Mouse (Mus musculus) embryonic facial prominence, embryonic 14.5 days (tissue): Measurements from ENCODE around the gene Dppa3. TPM values are rescaled to one million over a fixed set of nuclear protein-coding genes. Genes with fewer than 3 reads are reported as not detected.

Experiments
- ATAC-seq: fragments of 200-750 bp; cut with Nextera tagmentation; 2 replicates; pipeline ENCODE4 v1.8.0; 2017; ENCODE audit warnings: low read depth, moderate number of reproducible peaks, moderate TSS enrichment
- DNase-seq: peaks from one replicate; pipeline ENCODE4 v3.0.0-alpha.2; 2015; ENCODE audit warnings: low spot score
- H3K27ac ChIP-seq: fragments of 300-500 bp; sonication (generic); replicated peaks from 2 replicates; pipeline ENCODE4 v1.5.1; 2014; ENCODE audit warnings: low read depth, mild to moderate bottlenecking, low read length, moderate library complexity
- H3K27me3 ChIP-seq: fragments of 300-500 bp; sonication (generic); replicated peaks from 2 replicates; pipeline ENCODE4 v1.6.1; 2014; ENCODE audit warnings: low read length; ENCODE audit not compliant: control insufficient read depth, insufficient read depth
- H3K36me3 ChIP-seq: fragments of 300-500 bp; sonication (generic); 2 replicates; pipeline ENCODE4 v1.6.1; 2014; ENCODE audit warnings: low read length, mixed read lengths; ENCODE audit not compliant: control insufficient read depth, insufficient read depth
- H3K4me1 ChIP-seq: fragments of 300-500 bp; sonication (generic); 2 replicates; pipeline ENCODE4 v1.6.1; 2014; ENCODE audit warnings: antibody characterized with exemption, low read length; ENCODE audit not compliant: control insufficient read depth, insufficient read depth
- H3K4me2 ChIP-seq: fragments of 300-500 bp; sonication (generic); 2 replicates; pipeline ENCODE4 v1.6.1; 2014; ENCODE audit warnings: low read depth, mild to moderate bottlenecking, low read length, moderate library complexity, mixed read lengths
- H3K4me3 ChIP-seq: fragments of 300-500 bp; sonication (generic); 2 replicates; pipeline ENCODE4 v1.5.1; 2014; ENCODE audit warnings: low read depth, mild to moderate bottlenecking, low read length
- H3K9ac ChIP-seq: fragments of 300-500 bp; sonication (generic); 2 replicates; pipeline ENCODE4 v1.6.1; 2014; ENCODE audit warnings: low read depth, mild to moderate bottlenecking, low read length, moderate library complexity, mixed read lengths
- H3K9me3 ChIP-seq: fragments of 300-500 bp; sonication (generic); 2 replicates; pipeline ENCODE4 v1.6.1; 2016; ENCODE audit warnings: low read length; ENCODE audit not compliant: control insufficient read depth
- WGBS: fragments of 180-500 bp; shearing (Covaris S2); extraction: QIAGEN DNeasy Blood & Tissue Kit; methylation state at CpG from one replicate; pipeline ENCODE4 v1.1.7; 2014; 5-methylcytosine and 5-hydroxymethylcytosine counted together
- polyA plus RNA-seq: library from polyadenylated mRNA; unstranded; fragments of >200 nt; fragmentation: Nextera tagmentation; extraction: Ambion mirVana; gene quantifications from 2 replicates; pipeline ENCODE4 v1.2.1, GENCODE M21; 2014

Gene Dppa3
- polyA plus RNA-seq, 1 experiment from 2014 or later = not detected

DNA sequence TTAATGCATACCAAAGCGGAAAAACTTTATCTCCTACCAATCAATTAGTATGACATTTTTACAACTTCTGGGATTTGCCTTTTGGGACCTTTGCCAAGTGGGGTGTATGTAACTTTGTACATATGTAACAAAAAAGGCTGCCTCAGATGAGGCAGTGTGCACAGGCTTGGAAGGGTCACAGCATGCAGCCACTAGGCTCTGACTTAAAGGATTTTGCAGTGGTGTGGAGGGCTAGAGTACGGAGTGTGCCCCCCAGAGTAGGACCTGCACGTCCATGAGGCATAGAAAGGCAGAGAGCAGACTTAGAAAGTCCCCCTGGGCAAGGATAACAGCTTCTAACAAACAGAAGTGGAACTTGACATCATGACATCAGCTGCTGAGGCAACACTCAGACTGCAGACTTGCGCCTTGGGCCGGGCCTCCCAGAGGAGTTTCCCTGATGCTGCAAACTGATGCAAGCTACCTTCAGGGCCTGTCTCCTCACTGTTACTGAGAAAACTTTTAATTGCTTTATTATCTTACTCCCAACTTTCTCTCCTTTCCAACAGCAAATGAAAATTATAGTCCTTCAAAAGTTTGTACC, 24.3 kb downstream of the Dppa3 start:
- no peaks in the 10 kb centered on the region for H3K36me3 ChIP-seq
- H3K4me1 ChIP-seq = no peaks in the 10 kb centered on the region
- no peak overlapping the region for H3K27ac ChIP-seq
- DNase-seq = peak; percentile 26
- 0 out of 2 replicates have a peak, but pooled peaks cover 3% of the 10 kb centered on the region for H3K9me3 ChIP-seq
- ATAC-seq = no peak
- H3K9ac ChIP-seq = no peak overlapping the region
- 50% methylated on average over 5 of the region's 5 CpGs for WGBS
- H3K4me3 ChIP-seq = no peak overlapping the region
- H3K27me3 ChIP-seq = no peaks in the 10 kb centered on the region
- no peak overlapping the region for H3K4me2 ChIP-seq

DNA sequence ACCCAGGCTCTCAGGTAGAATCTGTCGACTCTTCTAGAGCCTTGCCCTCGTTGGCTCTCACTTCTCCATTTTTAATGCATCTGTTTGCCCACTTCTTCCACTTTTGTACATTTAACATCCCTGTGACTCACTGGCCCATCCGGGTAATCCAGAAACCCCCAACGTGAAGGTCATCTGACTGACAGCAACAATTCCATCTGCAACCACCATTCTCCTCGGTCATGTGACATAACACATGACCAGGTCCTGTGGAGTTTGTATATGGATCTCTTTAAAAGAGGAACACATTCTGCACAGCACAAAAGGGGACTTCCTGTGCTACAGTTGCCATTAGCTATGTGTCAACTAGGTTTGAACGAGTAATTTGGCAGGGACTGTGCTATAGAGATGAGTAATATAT, 28.1 kb downstream of the Dppa3 start:
- 81% methylated on average over 6 of the region's 6 CpGs for WGBS
- no peak for ATAC-seq
- Histone ChIP-seq H3K9ac (no peak overlapping the region), H3K36me3 (no peaks in the 10 kb centered on the region), H3K27ac (no peak overlapping the region), H3K4me1 (no peaks in the 10 kb centered on the region), H3K27me3 (no peaks in the 10 kb centered on the region), H3K4me3 (no peak overlapping the region), H3K9me3 (no peaks in the 10 kb centered on the region), H3K4me2 (no peak overlapping the region)
- DNase-seq = peak; percentile 10

GRCm38 (mm10) chr6:122657630-122658029, 31.4 kb downstream of the Dppa3 start:
- DNase-seq = no peak
- ATAC-seq = no peak
- Histone ChIP-seq H3K4me1 (no peaks in the 10 kb centered on the region), H3K36me3 (no peaks in the 10 kb centered on the region), H3K4me3 (no peak overlapping the region), H3K9ac (no peak overlapping the region), H3K9me3 (no peaks in the 10 kb centered on the region), H3K27me3 (no peaks in the 10 kb centered on the region), H3K27ac (no peak overlapping the region), H3K4me2 (no peak overlapping the region)
- 81% methylated on average over 5 of the region's 5 CpGs for WGBS

- no peaks in the 10 kb centered on the region for H3K4me1 ChIP-seq
- H3K9ac ChIP-seq = no peak overlapping the region
- 14% methylated on average over 7 of the region's 7 CpGs for WGBS
- H3K9me3 ChIP-seq = no peaks in the 10 kb centered on the region
- peaks cover 9% of the 10 kb centered on the region; the same call in 1 of the 2 replicates for H3K27me3 ChIP-seq
- no peak overlapping the region for H3K27ac ChIP-seq
- H3K4me3 ChIP-seq = no peak overlapping the region
- no peak for ATAC-seq
- no peak overlapping the region for H3K4me2 ChIP-seq
- no peaks in the 10 kb centered on the region for H3K36me3 ChIP-seq
- DNase-seq = peak; percentile 79
These were observed 33.4 kb downstream of the Dppa3 start for GRCm38 (mm10) chr6:122659567-122659966.

GRCm38 (mm10) chr6:122660601-122661379, 34.6 kb downstream of the Dppa3 start:
- H3K36me3 ChIP-seq = no peaks in the 10 kb centered on the region
- ATAC-seq (no peak), DNase-seq (peak; percentile 33)
- H3K4me3 ChIP-seq = no peak overlapping the region
- H3K4me2 ChIP-seq = no peak overlapping the region
- H3K27ac ChIP-seq = no peak overlapping the region
- no peaks in the 10 kb centered on the region for H3K9me3 ChIP-seq
- H3K4me1 ChIP-seq = no peaks in the 10 kb centered on the region
- 40% methylated on average over 8 of the region's 8 CpGs for WGBS
- peaks cover 12% of the 10 kb centered on the region; the same call in 1 of the 2 replicates for H3K27me3 ChIP-seq
- no peak overlapping the region for H3K9ac ChIP-seq

GRCm38 (mm10) chr6:122662551-122663264, 36.5 kb downstream of the Dppa3 start:
- H3K9me3 ChIP-seq = no peaks in the 10 kb centered on the region
- H3K4me3 ChIP-seq = no peak overlapping the region
- ATAC-seq (no peak), DNase-seq (no peak)
- H3K9ac ChIP-seq = no peak overlapping the region
- H3K4me1 ChIP-seq = no peaks in the 10 kb centered on the region
- H3K4me2 ChIP-seq = no peak overlapping the region
- H3K27me3 ChIP-seq = peaks cover 12% of the 10 kb centered on the region; the same call in 1 of the 2 replicates
- 43% methylated on average over 17 of the region's 22 CpGs for WGBS
- H3K36me3 ChIP-seq = no peaks in the 10 kb centered on the region
- H3K27ac ChIP-seq = no peak overlapping the region

DNA sequence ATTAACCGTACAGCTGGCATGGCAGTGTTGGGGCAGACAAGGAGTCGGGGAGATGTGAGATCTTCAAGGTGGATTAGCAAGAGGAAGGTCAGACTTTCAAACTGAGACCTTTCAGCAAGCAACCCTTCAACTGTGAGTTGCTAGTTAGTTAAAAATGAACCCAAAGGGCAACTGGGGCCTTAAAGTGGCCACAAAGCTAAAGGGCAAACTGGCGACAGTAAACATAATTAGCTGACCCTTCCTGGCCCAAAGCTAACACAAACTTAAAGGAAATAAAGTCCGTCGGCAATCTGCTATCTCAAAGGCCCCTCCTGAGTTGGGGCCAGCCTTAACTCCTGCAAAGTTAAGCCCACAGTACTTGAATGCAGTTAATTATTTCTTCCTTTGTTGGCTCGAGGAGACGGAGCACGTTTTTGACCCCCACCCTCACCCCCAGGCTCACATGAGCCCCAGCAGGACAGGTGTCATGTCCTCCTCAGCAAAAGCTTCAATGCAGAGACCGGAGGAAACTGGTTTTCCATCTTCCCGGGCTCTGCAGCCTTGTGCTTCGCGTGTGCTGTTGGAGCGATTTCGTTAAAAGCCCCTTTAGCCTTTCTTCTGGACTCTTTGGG, 37.5 kb downstream of the Dppa3 start:
- Histone ChIP-seq H3K9me3 (no peaks in the 10 kb centered on the region), H3K36me3 (no peaks in the 10 kb centered on the region), H3K4me3 (no peak overlapping the region), H3K27ac (no peak overlapping the region), H3K9ac (no peak overlapping the region), H3K4me2 (no peak overlapping the region), H3K4me1 (no peaks in the 10 kb centered on the region), H3K27me3 (peaks cover 12% of the 10 kb centered on the region; the same call in 1 of the 2 replicates)
- 32% methylated on average over 14 of the region's 14 CpGs for WGBS
- ATAC-seq (no peak), DNase-seq (no peak)

GRCm38 (mm10) chr6:122665866-122666265, 39.7 kb downstream of the Dppa3 start:
- no peaks in the 10 kb centered on the region for H3K36me3 ChIP-seq
- H3K4me3 ChIP-seq = no peak overlapping the region
- H3K4me2 ChIP-seq = no peak overlapping the region
- H3K27me3 ChIP-seq = peaks cover 12% of the 10 kb centered on the region; the same call in 1 of the 2 replicates
- ATAC-seq (no peak), DNase-seq (no peak)
- 71% methylated on average over 7 of the region's 7 CpGs for WGBS
- H3K27ac ChIP-seq = no peak overlapping the region
- no peak overlapping the region for H3K9ac ChIP-seq
- no peaks in the 10 kb centered on the region for H3K9me3 ChIP-seq
- no peaks in the 10 kb centered on the region for H3K4me1 ChIP-seq
